Mouse (Mus musculus) liver, embryonic 11.5 days (tissue): ENCODE results near the gene Kcne1l. TPM values are rescaled to one million over a fixed set of nuclear protein-coding genes. Genes with fewer than 3 reads are reported as not detected.

ENCODE experiments used
- ATAC-seq: fragments of 200-750 bp; cut with Nextera tagmentation; replicated peaks from 2 replicates; pipeline ENCODE4 v1.8.0; 2017; ENCODE audit warnings: moderate number of reproducible peaks, mild to moderate bottlenecking, moderate TSS enrichment, moderate library complexity; ENCODE audit not compliant: low FRiP score
- DNase-seq: peaks from one replicate; pipeline ENCODE4 v3.0.0-alpha.2; 2017; ENCODE audit warnings: low spot score
- H3K27ac ChIP-seq: fragments of 300-500 bp; sonication (generic); 2 replicates; pipeline ENCODE4 v1.5.1; 2014; ENCODE audit warnings: mild to moderate bottlenecking, low read depth, low read length, control low read depth
- H3K27me3 ChIP-seq: fragments of 300-500 bp; sonication (generic); replicated peaks from 2 replicates; pipeline ENCODE4 v1.6.1; 2014; ENCODE audit warnings: low read length, mixed read lengths; ENCODE audit not compliant: control insufficient read depth, insufficient read depth
- H3K36me3 ChIP-seq: fragments of 300-500 bp; sonication (generic); 2 replicates; pipeline ENCODE4 v1.6.1; 2014; ENCODE audit warnings: mild to moderate bottlenecking, low read length, moderate library complexity, mixed read lengths; ENCODE audit not compliant: control insufficient read depth, insufficient read depth
- H3K4me1 ChIP-seq: fragments of 300-500 bp; sonication (generic); replicated peaks from 2 replicates; pipeline ENCODE4 v1.6.1; 2014; ENCODE audit warnings: low read length, mixed read lengths; ENCODE audit not compliant: control insufficient read depth, insufficient read depth
- H3K4me2 ChIP-seq: fragments of 300-500 bp; sonication (generic); 2 replicates; pipeline ENCODE4 v1.6.1; 2014; ENCODE audit warnings: mild to moderate bottlenecking, control low read depth, moderate library complexity
- H3K4me3 ChIP-seq: fragments of 300-500 bp; sonication (generic); 2 replicates; pipeline ENCODE4 v1.5.1; 2014; ENCODE audit warnings: low read depth, low read length, control low read depth
- H3K9ac ChIP-seq: fragments of 300-500 bp; sonication (generic); 2 replicates; pipeline ENCODE4 v1.6.1; 2014; ENCODE audit warnings: low read depth, low read length, control low read depth
- H3K9me3 ChIP-seq: fragments of 300-500 bp; sonication (generic); 2 replicates; pipeline ENCODE4 v1.6.1; 2016; ENCODE audit warnings: low read length, inconsistent platforms, mixed read lengths; ENCODE audit not compliant: control insufficient read depth
- WGBS: fragments of 180-500 bp; shearing (Covaris S2); extraction: QIAGEN DNeasy Blood & Tissue Kit; methylation state at CpG from one replicate; pipeline ENCODE4 v1.1.7; 2014; 5-methylcytosine and 5-hydroxymethylcytosine counted together
- polyA plus RNA-seq: library from polyadenylated mRNA; unstranded; fragments of >200 nt; fragmentation: Nextera tagmentation; extraction: Ambion mirVana; gene quantifications from 2 replicates; pipeline ENCODE4 v1.2.1, GENCODE M21; 2014

Gene Kcne1l
- polyA plus RNA-seq, 1 experiment from 2014 or later = 4.3 TPM

DNA sequence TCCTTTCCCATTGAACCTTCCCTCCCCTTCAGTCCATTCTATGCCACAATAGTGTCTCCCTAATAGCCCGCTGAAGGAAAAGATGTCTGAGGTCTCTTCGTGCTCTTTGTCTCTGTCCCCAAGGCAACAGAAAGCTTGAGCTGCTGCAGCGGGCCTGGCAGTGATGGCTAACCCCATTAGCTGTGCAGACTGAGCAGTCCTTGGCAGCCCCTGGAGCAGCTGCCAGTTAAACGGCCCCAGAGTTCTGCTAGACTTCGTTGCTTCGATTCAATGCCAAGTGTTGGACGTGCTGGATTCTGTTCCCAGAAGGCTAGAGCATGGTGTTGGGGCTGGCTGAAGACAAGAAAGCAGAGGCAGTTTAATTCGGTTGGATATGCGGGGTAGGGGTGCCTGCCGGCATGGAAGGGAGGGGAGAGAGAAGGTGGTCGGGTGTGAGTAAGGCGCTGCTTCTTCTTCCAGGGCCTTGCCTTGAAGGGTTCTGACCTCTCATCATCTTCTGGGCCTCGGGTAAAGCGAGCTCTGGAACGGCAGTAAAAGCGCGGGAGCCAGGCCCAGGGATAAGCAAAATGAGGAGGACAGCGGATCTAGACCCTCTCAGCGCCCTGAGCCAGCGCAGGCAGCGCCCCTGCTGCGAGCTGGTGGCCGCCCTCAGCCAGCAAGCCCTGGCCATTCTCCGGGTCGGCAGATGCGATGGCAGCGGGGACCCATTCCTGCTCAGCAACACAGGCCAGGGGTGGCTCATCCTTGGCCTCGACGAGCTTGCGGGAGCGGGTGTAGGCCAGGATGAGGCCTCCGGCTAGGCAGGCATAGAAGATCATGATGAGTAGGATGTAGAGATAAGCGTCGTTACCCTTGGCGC lies 855 bp downstream of the Kcne1l start:
- WGBS = 33% methylated on average over 35 of the region's 35 CpGs
- no peak for ATAC-seq

DNA sequence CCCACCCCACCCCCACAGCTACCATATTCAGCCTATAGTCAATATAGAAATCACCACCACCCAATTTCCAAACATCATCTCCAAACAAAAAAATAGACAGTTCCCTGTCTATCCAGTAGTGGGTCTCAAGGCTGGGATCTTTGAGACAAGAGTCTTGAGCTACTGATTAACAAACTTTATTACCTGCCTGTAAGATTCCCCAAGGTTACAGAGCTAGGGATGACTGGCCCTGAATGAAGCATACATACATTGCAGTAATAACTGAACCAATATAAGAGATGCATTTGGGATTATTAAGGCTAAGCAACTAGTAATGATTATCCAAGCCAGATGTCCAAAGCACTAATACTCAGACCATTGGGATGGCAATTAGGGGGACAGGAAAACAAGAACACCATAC lies 1.5 kb downstream of the Kcne1l start:
- Histone ChIP-seq H3K36me3 (no peaks in the 10 kb centered on the region), H3K4me3 (no peak overlapping the region), H3K4me1 (no peaks in the 10 kb centered on the region), H3K9me3 (no peaks in the 10 kb centered on the region), H3K4me2 (no peak overlapping the region), H3K27ac (no peak overlapping the region), H3K27me3 (peaks cover 37% of the 10 kb centered on the region), H3K9ac (no peak overlapping the region)
- DNase-seq (no peak), ATAC-seq (no peak)

More for the DNA sequence above, 855 bp downstream of the Kcne1l start:
- H3K36me3 ChIP-seq = no peaks in the 10 kb centered on the region
- no peak overlapping the region for H3K27ac ChIP-seq
- no peak for DNase-seq
- peaks cover 37% of the 10 kb centered on the region for H3K27me3 ChIP-seq
- no peaks in the 10 kb centered on the region for H3K4me1 ChIP-seq
- no peak overlapping the region for H3K9ac ChIP-seq
- 0 out of 2 replicates have a peak overlapping the region, but pooled peaks have one; percentile 21 for H3K4me3 ChIP-seq
- peak overlapping the region; percentile 54 for H3K4me2 ChIP-seq
- H3K9me3 ChIP-seq = no peaks in the 10 kb centered on the region

DNA sequence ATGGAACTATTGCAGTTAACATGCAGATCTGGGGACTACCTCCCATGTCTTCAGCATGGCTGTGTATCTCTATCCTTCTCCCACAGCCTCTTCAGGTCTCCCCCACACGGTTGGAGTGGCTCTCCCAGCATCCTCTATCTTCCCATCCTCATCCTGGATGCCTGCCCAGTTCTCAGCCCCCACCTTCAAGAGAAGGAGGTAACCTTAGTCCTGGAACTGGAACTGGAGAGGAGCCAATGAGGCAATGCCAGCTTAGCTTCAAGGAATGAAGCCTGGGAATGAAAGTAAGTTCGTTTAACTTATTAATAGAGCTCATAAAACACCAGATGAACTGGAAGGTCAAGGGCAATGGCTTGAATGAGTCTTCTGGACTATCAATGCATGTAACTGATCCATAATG lies 2.6 kb downstream of the Kcne1l start:
- 59% methylated on average over 2 of the region's 2 CpGs for WGBS

DNA sequence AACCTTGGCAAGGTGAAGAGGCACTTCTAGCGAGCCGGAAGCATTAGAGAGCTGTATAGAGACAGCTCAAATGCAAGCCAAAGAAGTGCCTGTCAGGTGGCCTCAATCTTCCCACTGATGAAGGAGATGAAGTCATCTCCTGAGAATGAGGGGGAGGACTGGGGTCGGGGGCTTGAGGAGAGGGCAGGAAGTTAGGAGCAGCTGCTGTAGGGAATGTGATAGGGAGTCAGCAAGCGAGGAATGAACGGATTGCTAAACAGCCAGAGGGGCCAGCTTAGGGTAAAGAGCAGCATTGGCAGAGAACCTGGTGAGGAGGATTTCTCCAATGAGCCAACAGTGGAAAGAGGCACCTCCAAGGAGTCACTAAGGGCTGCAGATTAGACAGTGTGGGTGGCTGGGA lies 20.2 kb downstream of the Kcne1l start:
- DNase-seq = no peak
- Histone ChIP-seq H3K36me3 (no peaks in the 10 kb centered on the region), H3K4me1 (no peaks in the 10 kb centered on the region), H3K4me2 (no peak overlapping the region), H3K27me3 (0 out of 2 replicates have a peak, but pooled peaks cover 4% of the 10 kb centered on the region), H3K4me3 (no peak overlapping the region), H3K9me3 (no peaks in the 10 kb centered on the region), H3K27ac (no peak overlapping the region), H3K9ac (no peak overlapping the region)
- 42% methylated on average over 5 of the region's 5 CpGs for WGBS
- no peak for ATAC-seq

More for the DNA sequence above, 2.6 kb downstream of the Kcne1l start:
- Histone ChIP-seq H3K4me1 (no peaks in the 10 kb centered on the region), H3K9ac (no peak overlapping the region), H3K4me2 (no peak overlapping the region), H3K4me3 (no peak overlapping the region), H3K36me3 (no peaks in the 10 kb centered on the region), H3K27ac (no peak overlapping the region), H3K27me3 (peaks cover 31% of the 10 kb centered on the region), H3K9me3 (no peaks in the 10 kb centered on the region)
- DNase-seq (no peak), ATAC-seq (no peak)

DNA sequence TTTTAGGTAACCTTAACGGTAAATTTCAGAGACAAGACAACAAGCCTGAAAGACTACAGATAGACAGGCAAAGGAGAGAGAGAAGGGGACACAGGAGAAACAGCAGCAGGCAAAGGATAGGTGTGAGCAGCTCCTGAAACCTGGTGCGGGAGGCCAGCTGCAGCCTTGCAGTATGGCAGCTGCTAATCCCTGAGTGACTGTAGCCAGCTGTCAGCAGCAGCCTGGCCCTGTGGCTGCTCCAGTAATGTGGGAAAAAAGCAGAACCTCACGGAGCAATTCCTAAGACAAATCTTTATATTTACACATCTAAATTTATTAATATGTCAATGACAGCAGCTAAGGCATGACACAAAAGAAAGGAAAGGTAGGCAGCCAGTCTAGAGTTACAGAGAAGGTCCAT lies 29.5 kb downstream of the Kcne1l start:
- DNase-seq = no peak
- no peak for ATAC-seq
- H3K36me3 ChIP-seq = no peaks in the 10 kb centered on the region
- H3K9me3 ChIP-seq = no peaks in the 10 kb centered on the region
- no peak overlapping the region for H3K27ac ChIP-seq
- WGBS = 57% methylated on average over 3 of the region's 3 CpGs
- no peak overlapping the region for H3K4me2 ChIP-seq
- no peak overlapping the region for H3K9ac ChIP-seq
- no peaks in the 10 kb centered on the region for H3K4me1 ChIP-seq
- H3K27me3 ChIP-seq = peaks cover 5% of the 10 kb centered on the region
- no peak overlapping the region for H3K4me3 ChIP-seq

DNA sequence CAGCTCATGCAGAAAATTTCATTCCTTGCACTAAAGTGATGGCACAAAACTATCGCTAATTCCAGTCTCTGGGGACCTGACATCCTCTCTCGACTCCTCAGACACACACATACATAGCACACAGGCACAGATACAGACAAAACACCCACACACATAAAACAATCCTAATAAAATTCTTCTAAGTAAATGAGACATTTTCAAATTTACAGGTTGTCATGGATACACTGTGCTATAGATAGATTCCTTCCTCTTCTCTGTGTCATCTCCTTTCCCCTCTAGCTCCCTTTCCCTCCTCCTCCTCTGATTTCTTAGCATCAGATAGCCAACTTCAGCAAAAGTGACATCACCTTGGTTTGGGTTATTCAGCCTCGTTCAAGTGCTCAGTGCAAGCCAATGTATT lies 30.1 kb downstream of the Kcne1l start:
- H3K36me3 ChIP-seq = no peaks in the 10 kb centered on the region
- H3K27ac ChIP-seq = no peak overlapping the region
- H3K4me2 ChIP-seq = no peak overlapping the region
- H3K4me3 ChIP-seq = no peak overlapping the region
- H3K27me3 ChIP-seq = peaks cover 5% of the 10 kb centered on the region
- no peaks in the 10 kb centered on the region for H3K4me1 ChIP-seq
- no peak overlapping the region for H3K9ac ChIP-seq
- DNase-seq (no peak), ATAC-seq (no peak)
- 66% methylated on average over 3 of the region's 3 CpGs for WGBS
- no peaks in the 10 kb centered on the region for H3K9me3 ChIP-seq

Other genes with a start within 250 kb of the Kcne1l start
- not detected in 2 replicates for gene Gucy2f, start 109.4 kb downstream of the Kcne1l start, polyA plus RNA-seq
- 9.8 and 11.3 TPM in 2 replicates for gene Nxt2, start 79.5 kb downstream of the Kcne1l start, polyA plus RNA-seq
- gene Acsl4, start 84.2 kb upstream of the Kcne1l start, polyA plus RNA-seq = 19.8 and 23.5 TPM in 2 replicates